13 mouse cellular contexts compared by ENCODE assay signal in genomic region chr7:3609082-3609481, GRCm38 (mm10). TPM values are rescaled to one million over a fixed set of nuclear protein-coding genes. Genes with fewer than 3 reads are reported as not detected.
A peak's percentile ranks its signal among the peaks of the same experiment; 100 is the strongest.
DNase-seq lines count a peak whose midpoint lies in the region; ATAC-seq and TF ChIP-seq lines count a peak whose summit lies in the region.
"Had no signal": no experiment of that assay in that cellular context is flagged by ENCODE, and none has a peak within 500 bp of the region (broad histone marks: within the 10 kb centered on the region; RNA-seq: fewer than 3 reads in every experiment).

No protein-coding gene starts in this region.

- TF ChIP-seq EP300 in heart, postnatal 0 days (IDR thresholded peaks at IDR 0.05; ENCODE audit: low read depth) = no peak; the same call in 1 of the 2 replicates

- 0 out of 2 replicates have a peak, but pooled peaks cover 3% of the 10 kb centered on the region for H3K4me1 ChIP-seq in heart, postnatal 0 days (ENCODE audit: control insufficient read depth, insufficient read depth)
- H3K4me1 ChIP-seq: forebrain, embryonic 10.5 days; limb, embryonic 12.5 days had no signal

- intact Hi-C loops in left cerebral cortex, postnatal 36 days (cut with DNase I) = no loop called here

- H3K9me3 ChIP-seq in heart, postnatal 0 days (replicated peaks; ENCODE audit: control insufficient read depth, low read length) = no peaks in the 10 kb centered on the region
- H3K9me3 ChIP-seq: forebrain, embryonic 10.5 days; limb, embryonic 12.5 days had no signal

- H3K9ac ChIP-seq in heart, postnatal 0 days (replicated peaks; ENCODE audit: low read depth, low read length) = no peak overlapping the region
- H3K9ac ChIP-seq: limb, embryonic 12.5 days had no signal

- H3K27me3 ChIP-seq in heart, postnatal 0 days (ENCODE audit: control insufficient read depth, insufficient read depth, low read length) = no peaks in the 10 kb centered on the region
- H3K27me3 ChIP-seq: limb, embryonic 12.5 days had no signal

- DNase-seq in adrenal gland, postnatal 10 days = peak; percentile 80
- no peak for DNase-seq in adrenal gland, adult 18-20 months (ENCODE audit: low spot score in 2 of 2)
- peak; percentile 80 for DNase-seq in adipocyte (ENCODE audit: low spot score)
- peak; percentile 73 for DNase-seq in heart, postnatal 0 days (ENCODE audit: low spot score)
- peak; percentile 76 for DNase-seq in kidney, postnatal 10 days
- DNase-seq in right cerebral cortex, postnatal 36 days (ENCODE audit: low spot score in 2 of 2) = no peak
- no peak for DNase-seq in layer of hippocampus, postnatal 14 days (ENCODE audit: low spot score in 2 of 2)
- no peak for DNase-seq in left cerebral cortex, postnatal 36 days (ENCODE audit: low spot score in 2 of 2)
- DNase-seq: layer of hippocampus, adult 9-11 months had no signal

- H3K36me3 ChIP-seq in heart, postnatal 0 days (replicated peaks; ENCODE audit: control insufficient read depth, insufficient read depth, low read length) = no peaks in the 10 kb centered on the region
- H3K36me3 ChIP-seq: forebrain, embryonic 10.5 days; limb, embryonic 12.5 days had no signal

- H3K4me3 ChIP-seq in heart, postnatal 0 days (ENCODE audit: low read depth, low read length) = no peak overlapping the region
- H3K4me3 ChIP-seq: forebrain, embryonic 10.5 days; limb, embryonic 12.5 days had no signal

- peak overlapping the region; percentile 81 for H3K27ac ChIP-seq in heart, postnatal 0 days (ENCODE audit: low read depth)
- H3K27ac ChIP-seq: forebrain, embryonic 10.5 days; limb, embryonic 12.5 days had no signal

- no peak for TF ChIP-seq CTCF in heart, postnatal 0 days (IDR thresholded peaks at IDR 0.05; ENCODE audit: low read depth)

- peak; percentile 88 for ATAC-seq in heart, postnatal 0 days (ENCODE audit: insufficient read depth, low read depth)

- WGBS in heart, postnatal 0 days = 19% methylated on average over 3 of the region's 3 CpGs

- H3K4me2 ChIP-seq in heart, postnatal 0 days (ENCODE audit: low read depth, low read length) = peak overlapping the region; percentile 13; the same call in 1 of the 2 replicates
- H3K4me2 ChIP-seq: limb, embryonic 12.5 days; midbrain, embryonic 11.5 days had no signal

RNA-seq across cellular contexts. Expression of gene Oscar, which starts 6.9 kb away (rescaled TPM):
- total RNA-seq in adrenal gland, postnatal 10 days (2021) = under 1 TPM; 0.58 to 0.72 TPM
- under 1 TPM; 0.22 to 0.30 TPM for total RNA-seq in adrenal gland, adult 18-20 months (2021)
- total RNA-seq in heart, postnatal 0 days (2014; rRNA removed; ENCODE audit: low replicate concordance) = 0.19 TPM in 1 of 2 replicates, not detected in the other
- polyA plus RNA-seq in heart, postnatal 0 days (2015; fragmentation: Nextera tagmentation; extraction: Ambion mirVana) = 0.25 and 0.37 TPM in 2 replicates
- total RNA-seq in layer of hippocampus, postnatal 14 days (2021) = 1 to 10 TPM in 1 of 2 experiments, under 1 TPM in 1; 0.65 to 1.3 TPM
- total RNA-seq in left cerebral cortex, postnatal 36 days (2021) = 1 to 10 TPM in 1 of 2 experiments, under 1 TPM in 1; 0.84 to 1.3 TPM
- total RNA-seq: neutrophil, adult 5-6 weeks had no signal
- polyA plus RNA-seq: forebrain, embryonic 10.5 days; limb, embryonic 12.5 days had no signal

RNA-seq across cellular contexts. Expression of gene Ndufa3, which starts 8.1 kb away (rescaled TPM):
- total RNA-seq in adrenal gland, postnatal 10 days (2021) = 1,000 to 10,000 TPM; 1,038 to 1,129 TPM
- total RNA-seq in adrenal gland, adult 18-20 months (2021) = 100 to 1,000 TPM; 743 to 913 TPM
- 915 and 1,160 TPM in 2 replicates for total RNA-seq in heart, postnatal 0 days (2014; rRNA removed; ENCODE audit: low replicate concordance)
- polyA plus RNA-seq in heart, postnatal 0 days (2015; fragmentation: Nextera tagmentation; extraction: Ambion mirVana) = 1,410 and 1,523 TPM in 2 replicates
- 100 to 1,000 TPM; 634 to 664 TPM for total RNA-seq in layer of hippocampus, postnatal 14 days (2021)
- total RNA-seq in left cerebral cortex, postnatal 36 days (2021) = 100 to 1,000 TPM; 483 to 557 TPM

RNA-seq across cellular contexts. Expression of gene Tfpt, which starts 20.6 kb away (rescaled TPM):
- 10 to 100 TPM; 24.1 to 26.4 TPM for total RNA-seq in adrenal gland, postnatal 10 days (2021)
- 10 to 100 TPM; 19.0 to 27.7 TPM for total RNA-seq in adrenal gland, adult 18-20 months (2021)
- 3.1 and 21.0 TPM in 2 replicates for total RNA-seq in heart, postnatal 0 days (2014; rRNA removed; ENCODE audit: low replicate concordance)
- polyA plus RNA-seq in heart, postnatal 0 days (2015; fragmentation: Nextera tagmentation; extraction: Ambion mirVana) = 14.2 and 16.0 TPM in 2 replicates
- total RNA-seq in layer of hippocampus, postnatal 14 days (2021) = 10 to 100 TPM; 37.0 to 41.1 TPM
- 10 to 100 TPM; 39.7 to 47.8 TPM for total RNA-seq in left cerebral cortex, postnatal 36 days (2021)

RNA-seq across cellular contexts. Expression of gene Prpf31, which starts 20.7 kb away (rescaled TPM):
- 10 to 100 TPM; 34.5 to 39.4 TPM for total RNA-seq in adrenal gland, postnatal 10 days (2021)
- 10 to 100 TPM; 34.4 to 37.6 TPM for total RNA-seq in adrenal gland, adult 18-20 months (2021)
- 32.2 and 47.9 TPM in 2 replicates for total RNA-seq in heart, postnatal 0 days (2014; rRNA removed; ENCODE audit: low replicate concordance)
- polyA plus RNA-seq in heart, postnatal 0 days (2015; fragmentation: Nextera tagmentation; extraction: Ambion mirVana) = 35.3 and 41.5 TPM in 2 replicates
- 10 to 100 TPM; 52.5 to 55.9 TPM for total RNA-seq in layer of hippocampus, postnatal 14 days (2021)
- 10 to 100 TPM; 49.8 to 51.9 TPM for total RNA-seq in left cerebral cortex, postnatal 36 days (2021)

RNA-seq across cellular contexts. Expression of gene Cnot3, which starts 36.0 kb away (rescaled TPM):
- 10 to 100 TPM; 56.7 to 58.5 TPM for total RNA-seq in adrenal gland, postnatal 10 days (2021)
- total RNA-seq in adrenal gland, adult 18-20 months (2021) = 10 to 100 TPM; 52.8 to 53.6 TPM
- total RNA-seq in heart, postnatal 0 days (2014; rRNA removed; ENCODE audit: low replicate concordance) = 7.5 and 16.8 TPM in 2 replicates
- 15.9 and 19.4 TPM in 2 replicates for polyA plus RNA-seq in heart, postnatal 0 days (2015; fragmentation: Nextera tagmentation; extraction: Ambion mirVana)
- total RNA-seq in layer of hippocampus, postnatal 14 days (2021) = 10 to 100 TPM; 53.6 to 61.3 TPM
- 10 to 100 TPM; 48.1 to 58.9 TPM for total RNA-seq in left cerebral cortex, postnatal 36 days (2021)

Comparison
In these comparisons a context has a peak if more than half of its experiments do, and no peak if none do; other contexts are left out.
1. DNase-seq: peak in adrenal gland, postnatal 10 days (single experiment), adipocyte (single experiment), heart, postnatal 0 days (single experiment) and kidney, postnatal 10 days (single experiment); none in adrenal gland, adult 18-20 months (0 of 2), right cerebral cortex, postnatal 36 days (0 of 2), layer of hippocampus, postnatal 14 days (0 of 2) and left cerebral cortex, postnatal 36 days (0 of 2).